Mouse (Mus musculus) limb, embryonic 15.5 days (tissue): ENCODE measurements around the gene Zrsr1. TPM values are rescaled to one million over a fixed set of nuclear protein-coding genes. Genes with fewer than 3 reads are reported as not detected.

Experiments
- ATAC-seq: fragments of 200-750 bp; cut with Nextera tagmentation; 2 replicates; pipeline ENCODE4 v1.8.0; 2017; ENCODE audit warnings: low read depth, moderate TSS enrichment; ENCODE audit not compliant: insufficient number of reproducible peaks, low FRiP score, low TSS enrichment
- H3K27ac ChIP-seq: fragments of 300-500 bp; sonication (generic); 2 replicates; pipeline ENCODE4 v1.5.1; 2015; ENCODE audit warnings: moderate library complexity, mild to moderate bottlenecking, inconsistent platforms
- H3K27me3 ChIP-seq: fragments of 300-500 bp; sonication (generic); 2 replicates; pipeline ENCODE4 v1.6.1; 2015; ENCODE audit warnings: inconsistent platforms
- H3K36me3 ChIP-seq: fragments of 300-500 bp; sonication (generic); 2 replicates; pipeline ENCODE4 v1.6.1; 2015; ENCODE audit warnings: inconsistent platforms
- H3K4me1 ChIP-seq: fragments of 300-500 bp; sonication (generic); 2 replicates; pipeline ENCODE4 v1.6.1; 2015; ENCODE audit warnings: inconsistent platforms
- H3K4me2 ChIP-seq: fragments of 300-500 bp; sonication (generic); 2 replicates; pipeline ENCODE4 v1.6.1; 2015; ENCODE audit warnings: mild to moderate bottlenecking, inconsistent platforms
- H3K4me3 ChIP-seq: fragments of 300-500 bp; sonication (generic); 2 replicates; pipeline ENCODE4 v1.5.1; 2015; ENCODE audit warnings: mild to moderate bottlenecking, inconsistent platforms
- H3K9ac ChIP-seq: fragments of 300-500 bp; sonication (generic); 2 replicates; pipeline ENCODE4 v1.6.1; 2015; ENCODE audit warnings: inconsistent platforms
- H3K9me3 ChIP-seq: fragments of 300-500 bp; sonication (generic); 2 replicates; pipeline ENCODE4 v1.6.1; 2016; ENCODE audit warnings: inconsistent platforms
- WGBS: fragments of 180-500 bp; shearing (Covaris S2); methylation state at CpG from one replicate; pipeline ENCODE4 v1.1.7; 2015; 5-methylcytosine and 5-hydroxymethylcytosine counted together
- polyA plus RNA-seq: library from polyadenylated mRNA; unstranded; fragments of >200 nt; fragmentation: Nextera tagmentation; extraction: Ambion mirVana; gene quantifications from 2 replicates; pipeline ENCODE4 v1.2.1, GENCODE M21; 2015

Gene Zrsr1
- polyA plus RNA-seq, 1 experiment from 2014 or later: 3.3 TPM

- ATAC-seq: no peak
- no peaks in the 10 kb centered on the region for H3K9me3 ChIP-seq
- no peaks in the 10 kb centered on the region for H3K4me1 ChIP-seq
- H3K27me3 ChIP-seq: no peaks in the 10 kb centered on the region
- no peak overlapping the region for H3K4me2 ChIP-seq
- no peak overlapping the region for H3K27ac ChIP-seq
- no peak overlapping the region for H3K4me3 ChIP-seq
- H3K9ac ChIP-seq: no peak overlapping the region
- WGBS: 93% methylated on average over 6 of the region's 6 CpGs
- H3K36me3 ChIP-seq: 0 out of 2 replicates have a peak, but pooled peaks cover 4% of the 10 kb centered on the region
Observed at GRCm38 (mm10) chr11:22950131-22950530, 21.7 kb upstream of the Zrsr1 start.

- 0 out of 2 replicates have a peak, but pooled peaks cover 7% of the 10 kb centered on the region for H3K36me3 ChIP-seq
- no peak overlapping the region for H3K27ac ChIP-seq
- H3K27me3 ChIP-seq: no peaks in the 10 kb centered on the region
- H3K9me3 ChIP-seq: no peaks in the 10 kb centered on the region
- WGBS: 88% methylated on average over 7 of the region's 7 CpGs
- ATAC-seq: no peak
- H3K9ac ChIP-seq: no peak overlapping the region
- H3K4me1 ChIP-seq: no peaks in the 10 kb centered on the region
- no peak overlapping the region for H3K4me2 ChIP-seq
- H3K4me3 ChIP-seq: no peak overlapping the region
Observed at GRCm38 (mm10) chr11:22952668-22953067, 19.1 kb upstream of the Zrsr1 start.

- Histone ChIP-seq H3K27ac (no peak overlapping the region), H3K36me3 (0 out of 2 replicates have a peak, but pooled peaks cover 7% of the 10 kb centered on the region), H3K9me3 (no peaks in the 10 kb centered on the region), H3K27me3 (no peaks in the 10 kb centered on the region), H3K4me2 (no peak overlapping the region), H3K4me3 (no peak overlapping the region), H3K4me1 (no peaks in the 10 kb centered on the region), H3K9ac (no peak overlapping the region)
- no peak for ATAC-seq
- WGBS: 94% methylated on average over 6 of the region's 6 CpGs
Observed at GRCm38 (mm10) chr11:22956346-22956745, 15.5 kb upstream of the Zrsr1 start.

- Histone ChIP-seq H3K9ac (no peak overlapping the region), H3K36me3 (0 out of 2 replicates have a peak, but pooled peaks cover 7% of the 10 kb centered on the region), H3K27ac (no peak overlapping the region), H3K4me3 (no peak overlapping the region), H3K4me2 (no peak overlapping the region), H3K27me3 (no peaks in the 10 kb centered on the region), H3K9me3 (no peaks in the 10 kb centered on the region), H3K4me1 (no peaks in the 10 kb centered on the region)
- 76% methylated on average over 4 of the region's 4 CpGs for WGBS
- no peak for ATAC-seq
Observed at GRCm38 (mm10) chr11:22956830-22957229, 15.0 kb upstream of the Zrsr1 start.

GRCm38 (mm10) chr11:22957791-22958374 is 13.9 kb upstream of the Zrsr1 start:
- H3K4me1 ChIP-seq: no peaks in the 10 kb centered on the region
- no peak overlapping the region for H3K4me2 ChIP-seq
- no peaks in the 10 kb centered on the region for H3K27me3 ChIP-seq
- 0 out of 2 replicates have a peak, but pooled peaks cover 7% of the 10 kb centered on the region for H3K36me3 ChIP-seq
- 89% methylated on average over 4 of the region's 4 CpGs for WGBS
- no peak overlapping the region for H3K4me3 ChIP-seq
- no peak overlapping the region for H3K9ac ChIP-seq
- no peak overlapping the region for H3K27ac ChIP-seq
- no peak for ATAC-seq
- no peaks in the 10 kb centered on the region for H3K9me3 ChIP-seq

- Histone ChIP-seq H3K4me3 (no peak overlapping the region), H3K9me3 (no peaks in the 10 kb centered on the region), H3K9ac (no peak overlapping the region), H3K27ac (no peak overlapping the region), H3K36me3 (peaks cover 13% of the 10 kb centered on the region; the same call in 1 of the 2 replicates), H3K4me1 (no peaks in the 10 kb centered on the region), H3K4me2 (no peak overlapping the region), H3K27me3 (no peaks in the 10 kb centered on the region)
- no peak for ATAC-seq
- WGBS: 76% methylated on average over 1 of the region's 1 CpGs
Observed at GRCm38 (mm10) chr11:22962101-22962500, 9.7 kb upstream of the Zrsr1 start.

- ATAC-seq: no peak
- Histone ChIP-seq H3K9ac (no peak overlapping the region), H3K4me2 (no peak overlapping the region), H3K27me3 (no peaks in the 10 kb centered on the region), H3K4me1 (no peaks in the 10 kb centered on the region), H3K27ac (no peak overlapping the region), H3K9me3 (no peaks in the 10 kb centered on the region), H3K4me3 (no peak overlapping the region), H3K36me3 (peaks cover 16% of the 10 kb centered on the region; the same call in 1 of the 2 replicates)
- 78% methylated on average over 4 of the region's 4 CpGs for WGBS
Observed at GRCm38 (mm10) chr11:22964401-22964800, 7.4 kb upstream of the Zrsr1 start.

GRCm38 (mm10) chr11:22965503-22965902 is 6.3 kb upstream of the Zrsr1 start:
- WGBS: 74% methylated on average over 4 of the region's 4 CpGs
- H3K36me3 ChIP-seq: peaks cover 19% of the 10 kb centered on the region; the same call in 1 of the 2 replicates
- H3K9me3 ChIP-seq: no peaks in the 10 kb centered on the region
- H3K27ac ChIP-seq: no peak overlapping the region
- H3K4me2 ChIP-seq: no peak overlapping the region
- H3K4me1 ChIP-seq: no peaks in the 10 kb centered on the region
- no peak for ATAC-seq
- no peak overlapping the region for H3K4me3 ChIP-seq
- H3K27me3 ChIP-seq: no peaks in the 10 kb centered on the region
- H3K9ac ChIP-seq: no peak overlapping the region

- Histone ChIP-seq H3K9ac (no peak overlapping the region), H3K27me3 (no peaks in the 10 kb centered on the region), H3K9me3 (peaks cover 3% of the 10 kb centered on the region; the same call in 1 of the 2 replicates), H3K4me3 (no peak overlapping the region), H3K27ac (no peak overlapping the region), H3K4me2 (no peak overlapping the region), H3K4me1 (peaks cover 5% of the 10 kb centered on the region; the same call in 1 of the 2 replicates), H3K36me3 (peaks cover 44% of the 10 kb centered on the region)
- no peak for ATAC-seq
- WGBS: 55% methylated on average over 6 of the region's 6 CpGs
Observed at GRCm38 (mm10) chr11:22969486-22969885, 2.3 kb upstream of the Zrsr1 start.

GRCm38 (mm10) chr11:22970546-22970945 is 1.3 kb upstream of the Zrsr1 start:
- ATAC-seq: no peak
- H3K27me3 ChIP-seq: no peaks in the 10 kb centered on the region
- peaks cover 3% of the 10 kb centered on the region; the same call in 1 of the 2 replicates for H3K9me3 ChIP-seq

GRCm38 (mm10) chr11:22972746-22973526 is 1.1 kb downstream of the Zrsr1 start:
- 0 out of 2 replicates have a peak, but pooled peaks have one; percentile 17 for ATAC-seq
- peak overlapping the region; percentile 35 for H3K9ac ChIP-seq
- no peaks in the 10 kb centered on the region for H3K27me3 ChIP-seq
- H3K4me1 ChIP-seq: peaks cover 8% of the 10 kb centered on the region
- H3K4me3 ChIP-seq: peak overlapping the region; percentile 56
- 53% methylated on average over 41 of the region's 46 CpGs for WGBS
- H3K36me3 ChIP-seq: peaks cover 40% of the 10 kb centered on the region
- H3K27ac ChIP-seq: peak overlapping the region; percentile 90
- H3K4me2 ChIP-seq: peak overlapping the region; percentile 64
- H3K9me3 ChIP-seq: peaks cover 3% of the 10 kb centered on the region; the same call in 1 of the 2 replicates

More at GRCm38 (mm10) chr11:22970546-22970945, 1.3 kb upstream of the Zrsr1 start:
- Histone ChIP-seq H3K9ac (no peak overlapping the region), H3K4me2 (no peak overlapping the region), H3K4me1 (peaks cover 7% of the 10 kb centered on the region), H3K27ac (no peak overlapping the region), H3K4me3 (no peak overlapping the region), H3K36me3 (peaks cover 46% of the 10 kb centered on the region)
- WGBS: 97% methylated on average over 1 of the region's 1 CpGs

- H3K36me3 ChIP-seq: peaks cover 42% of the 10 kb centered on the region
- peak overlapping the region; percentile 79; the same call in 1 of the 2 replicates for H3K27ac ChIP-seq
- H3K4me2 ChIP-seq: peak overlapping the region; percentile 49
- peak overlapping the region; percentile 56 for H3K4me3 ChIP-seq
- H3K4me1 ChIP-seq: peaks cover 11% of the 10 kb centered on the region
- no peak overlapping the region for H3K9ac ChIP-seq
- no peak for ATAC-seq
- H3K9me3 ChIP-seq: peaks cover 3% of the 10 kb centered on the region; the same call in 1 of the 2 replicates
- 49% methylated on average over 14 of the region's 14 CpGs for WGBS
- no peaks in the 10 kb centered on the region for H3K27me3 ChIP-seq
Observed at GRCm38 (mm10) chr11:22973599-22973998, 1.8 kb downstream of the Zrsr1 start.
